Mouse (Mus musculus) heart, adult 2 months (tissue): Measurements from ENCODE around the gene Psap.

Experiments
- CTCF ChIP-seq: fragments of 200-600 bp; IDR thresholded peaks from 2 replicates; pipeline ENCODE4 v1.8.1; 2022; ENCODE audit warnings: antibody characterized with exemption, mild to moderate bottlenecking, moderate library complexity
- EP300 ChIP-seq: fragments of 200-500 bp; IDR thresholded peaks from 2 replicates; pipeline ENCODE4 v1.6.1; 2011; ENCODE audit warnings: low read depth, low read length, control low read depth; ENCODE audit not compliant: insufficient read depth
- POLR2A ChIP-seq: fragments of 200-500 bp; IDR thresholded peaks from 2 replicates; pipeline ENCODE4 v1.6.1; 2011; ENCODE audit warnings: mild to moderate bottlenecking, low read depth, low read length, control low read depth; ENCODE audit not compliant: insufficient read depth

DNA sequence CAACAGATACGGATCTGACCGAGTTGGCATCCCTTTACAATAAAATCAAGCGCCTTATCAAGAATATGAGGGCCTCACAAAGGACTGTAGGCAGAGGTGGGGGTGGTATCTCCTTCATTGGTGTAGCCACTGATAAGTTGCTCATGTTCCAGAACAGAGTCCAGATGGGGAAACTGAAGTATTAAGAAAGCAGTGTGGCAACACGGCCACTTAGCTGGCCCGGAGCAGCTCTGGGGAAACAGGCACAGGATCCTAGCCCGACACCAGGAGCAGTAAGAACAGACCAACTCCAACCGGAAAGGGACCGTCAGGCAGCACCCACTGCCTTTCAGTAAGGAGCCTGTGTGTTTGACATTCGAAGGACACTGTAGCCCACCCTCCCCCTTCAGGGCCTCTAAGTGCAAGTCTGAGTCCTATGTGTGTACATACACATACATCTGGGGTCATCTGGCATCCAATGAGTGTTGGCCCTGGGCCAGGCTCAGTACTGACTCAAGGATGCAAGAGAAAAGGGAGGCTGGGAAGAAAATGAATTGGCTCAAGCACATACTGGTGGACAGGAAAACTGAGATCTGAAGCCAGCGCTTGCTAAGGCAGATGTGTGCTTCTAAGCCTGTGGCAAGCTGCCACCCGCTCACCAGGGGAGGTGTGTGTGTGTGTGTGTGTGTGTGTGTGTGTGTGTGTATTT is 51.7 kb downstream of the Psap start:
- TF ChIP-seq EP300 = no peak
- TF ChIP-seq CTCF = no peak
- no peak for TF ChIP-seq POLR2A
